Mouse (Mus musculus): Measurements from ENCODE around the gene Fbxo11.

The Fbxo11 gene

GRCm38 (mm10) chr17:88065031-88065800, at the start of gene Fbxo11:
Fbxo11 (minus strand) TSS chr17:88065291.
- DNase-seq (ENCODE audit: low spot score in 2 of 2): peak; percentile 36 to 70

DNA sequence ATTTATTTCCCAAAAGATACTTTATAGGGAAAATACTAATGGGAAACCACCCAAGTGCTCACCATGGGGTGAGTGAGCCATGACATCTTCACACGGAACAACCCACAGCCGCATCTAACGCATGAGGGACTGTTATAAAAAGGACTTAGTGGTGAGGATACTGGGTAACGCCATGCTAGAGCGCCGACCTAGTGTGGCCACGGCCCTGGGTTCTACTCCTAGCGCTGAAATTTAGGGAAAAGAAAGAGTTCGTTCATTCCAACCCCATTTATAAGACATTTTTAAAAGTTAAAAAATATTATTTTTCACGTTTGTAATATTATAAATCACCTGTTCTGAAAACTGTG, 48.8 kb upstream of the Fbxo11 start:
- no peak for DNase-seq (ENCODE audit: low spot score in 2 of 2)

DNA sequence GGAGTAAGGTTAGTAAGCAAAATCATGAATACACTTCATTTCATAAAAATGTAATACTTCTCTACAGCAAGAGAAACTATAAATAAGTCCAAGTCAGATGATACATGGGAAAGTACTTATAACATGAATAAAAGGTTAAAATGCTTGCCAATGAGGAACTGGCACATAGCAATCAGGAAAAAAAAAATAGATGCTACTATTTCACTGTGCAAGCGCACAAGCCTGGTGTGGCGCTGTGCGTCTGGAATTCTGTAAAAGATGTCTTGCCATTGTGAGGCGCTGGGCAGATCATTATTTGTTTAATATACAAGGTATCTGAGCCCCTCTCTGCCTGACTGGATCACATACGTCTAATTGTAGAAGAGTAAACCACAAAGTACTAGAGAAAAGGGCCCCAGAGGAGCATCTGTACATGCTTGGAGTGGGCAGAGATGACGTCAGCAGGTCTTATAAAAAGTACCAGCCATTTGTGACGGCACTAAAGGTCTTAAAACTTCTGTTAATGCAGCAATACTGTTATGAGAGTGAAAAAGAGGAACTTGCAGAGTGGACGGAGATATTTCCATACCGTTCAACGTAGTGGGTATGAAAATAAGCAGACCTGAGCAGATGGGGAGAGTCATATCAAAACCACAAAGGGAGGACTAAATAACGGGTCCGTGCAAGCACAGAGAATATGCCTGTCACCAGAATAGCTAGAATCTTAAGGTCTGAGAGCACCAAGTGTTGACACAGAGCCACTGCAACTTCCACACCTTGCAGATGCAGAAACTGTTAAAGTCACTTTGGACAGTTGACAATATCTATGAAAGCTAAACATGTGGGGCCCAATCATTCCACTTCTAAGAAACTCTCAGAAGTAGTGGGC, 48.2 kb upstream of the Fbxo11 start:
- DNase-seq (ENCODE audit: low spot score in 2 of 2): no peak

GRCm38 (mm10) chr17:88111865-88112645, 47.0 kb upstream of the Fbxo11 start:
- DNase-seq (ENCODE audit: low spot score in 2 of 2): no peak

DNA sequence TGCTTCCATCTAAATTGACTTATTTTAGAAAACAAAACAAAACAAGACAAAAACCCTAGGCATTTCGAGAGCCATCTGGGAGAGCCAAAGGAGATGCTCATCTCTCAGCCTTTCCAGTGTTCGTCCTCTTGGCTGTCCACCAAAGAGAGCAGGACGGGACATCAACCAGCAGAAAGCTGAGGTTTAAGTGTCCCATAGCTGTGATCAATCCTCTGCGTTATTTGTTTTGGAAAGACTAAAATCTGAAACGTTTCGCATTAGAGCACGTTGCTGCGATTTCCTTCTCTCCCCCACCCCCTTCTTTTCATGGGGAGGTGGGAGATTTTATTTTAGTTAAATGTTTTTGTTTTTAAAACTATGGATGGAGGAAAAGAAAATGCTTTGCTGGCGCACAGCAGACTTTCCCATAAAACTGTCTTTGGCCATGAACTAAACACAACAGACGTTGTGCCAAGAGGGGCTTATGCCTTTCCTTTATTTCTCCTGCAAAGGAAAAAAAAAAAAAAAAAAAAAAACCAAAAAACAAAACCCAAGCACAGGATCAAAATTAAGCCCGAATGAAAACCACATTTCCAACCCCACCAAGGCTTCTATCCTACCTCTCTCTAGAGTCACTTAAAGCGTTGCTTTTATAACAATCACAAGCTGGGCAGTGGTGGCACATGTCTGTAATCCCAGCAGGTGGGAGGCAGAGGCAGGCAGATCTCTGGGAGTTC, 46.1 kb upstream of the Fbxo11 start:
- no peak for DNase-seq (ENCODE audit: low spot score in 2 of 2)

- DNase-seq (ENCODE audit: low spot score in 2 of 2): no peak
Observed at GRCm38 (mm10) chr17:88107708-88108107, 42.6 kb upstream of the Fbxo11 start.

GRCm38 (mm10) chr17:88106365-88106764, 41.3 kb upstream of the Fbxo11 start:
- DNase-seq (ENCODE audit: low spot score in 2 of 2): no peak

DNA sequence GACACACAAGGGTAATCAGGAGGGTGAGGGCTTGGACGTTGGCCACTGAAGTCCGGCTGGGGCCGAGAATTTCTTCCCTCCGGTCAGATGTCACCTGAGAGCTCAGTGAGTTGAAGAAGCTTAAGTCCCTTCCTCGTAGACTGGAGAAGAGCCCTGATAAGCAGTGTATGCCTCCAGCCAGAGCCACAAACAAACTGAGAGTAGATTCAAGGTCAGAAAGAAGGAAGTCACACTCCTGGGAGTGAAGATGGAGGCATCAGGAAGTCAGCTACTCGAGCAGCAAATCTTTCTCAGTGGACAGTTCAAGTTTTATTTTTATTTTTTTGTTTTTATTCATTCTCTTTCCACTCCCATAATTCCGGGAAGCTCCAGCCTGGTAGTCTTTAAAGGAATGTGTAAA, 37.5 kb upstream of the Fbxo11 start:
- DNase-seq (ENCODE audit: low spot score in 2 of 2): no peak

DNA sequence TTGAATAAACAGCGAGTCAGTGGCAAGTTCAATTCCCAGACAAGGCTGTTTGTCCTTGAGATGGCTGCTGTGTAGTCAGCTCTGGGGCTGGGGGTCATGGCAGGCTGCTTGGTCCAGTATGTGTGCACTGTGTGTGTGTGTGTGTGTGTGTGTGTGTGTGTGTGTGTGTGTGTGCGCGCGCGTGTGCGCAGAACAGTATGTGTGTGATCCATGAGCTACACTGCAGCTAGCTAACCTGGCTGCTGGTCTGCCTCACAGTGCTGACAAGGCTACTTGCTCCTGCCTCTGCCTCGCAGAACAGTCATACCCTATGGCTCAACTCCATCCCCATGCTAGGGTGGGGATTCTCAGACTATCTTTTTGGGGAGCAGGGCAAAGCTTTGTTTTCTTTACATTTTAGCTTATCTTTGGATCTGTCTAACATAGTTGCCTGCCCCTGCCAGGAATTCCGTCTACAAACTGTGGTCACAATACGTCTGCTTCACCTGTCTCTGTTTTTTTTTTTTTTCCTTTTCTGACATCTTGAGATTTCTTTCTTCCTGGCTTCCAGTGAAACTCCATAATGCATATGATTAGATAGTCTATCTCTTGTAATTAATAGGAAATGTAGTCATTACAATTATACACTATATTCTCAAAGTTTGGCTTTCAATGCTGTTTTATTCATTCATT, 33.2 kb upstream of the Fbxo11 start:
- no peak for DNase-seq (ENCODE audit: low spot score in 2 of 2)

- DNase-seq (ENCODE audit: low spot score in 2 of 2): no peak
Observed at GRCm38 (mm10) chr17:88097543-88097942, 32.5 kb upstream of the Fbxo11 start.

DNA sequence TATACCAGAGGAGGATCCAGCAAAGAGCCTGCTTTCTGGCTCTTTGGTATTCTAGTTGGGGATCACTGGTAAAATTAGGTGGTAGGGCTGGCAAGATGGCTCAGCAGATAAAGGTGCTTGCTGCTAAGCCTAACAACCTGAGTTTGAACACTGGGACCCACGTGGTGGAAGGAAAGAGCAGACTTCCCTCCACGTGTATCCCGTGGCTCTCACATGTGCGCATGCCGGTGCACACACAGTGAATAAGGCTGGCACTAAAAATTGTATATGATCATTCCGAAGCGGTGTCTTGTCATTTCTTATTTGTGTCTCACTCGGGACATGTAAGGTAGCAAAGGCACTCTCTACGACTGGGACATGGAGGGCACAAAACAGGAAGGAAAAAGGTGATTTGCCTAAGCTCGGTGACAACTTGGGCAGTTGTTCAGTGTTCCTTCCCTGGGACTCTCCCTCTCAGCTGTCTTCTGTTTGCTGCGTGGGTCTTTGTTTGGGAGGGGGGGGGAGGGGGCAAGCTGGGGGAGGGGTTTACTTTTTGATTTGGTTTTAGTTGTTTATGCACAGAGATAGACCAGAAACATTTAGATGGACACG, 31.8 kb upstream of the Fbxo11 start:
- no peak for DNase-seq (ENCODE audit: low spot score in 2 of 2)

- DNase-seq (ENCODE audit: low spot score in 2 of 2): no peak
Observed at GRCm38 (mm10) chr17:88095517-88096198, 30.6 kb upstream of the Fbxo11 start.

DNA sequence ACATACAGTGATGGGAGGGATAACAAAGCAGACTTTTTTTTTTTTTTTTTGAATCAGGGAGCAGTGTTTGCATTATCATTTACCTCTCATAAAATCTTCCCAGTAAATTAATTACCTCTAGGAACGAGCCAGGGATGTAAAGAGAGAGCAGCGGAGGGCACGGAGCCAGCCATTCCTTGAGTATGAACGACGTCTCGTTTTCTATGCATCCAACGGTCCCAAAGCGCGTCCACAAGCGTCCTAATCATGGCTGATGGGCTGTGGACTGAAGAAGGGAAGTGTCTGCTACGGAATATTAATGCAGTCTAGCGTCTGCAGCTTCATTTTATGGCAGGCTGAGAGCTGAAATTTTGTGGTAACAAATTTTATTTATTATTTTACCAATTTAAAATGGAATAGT, 29.2 kb upstream of the Fbxo11 start:
- no peak for DNase-seq (ENCODE audit: low spot score in 2 of 2)

DNA sequence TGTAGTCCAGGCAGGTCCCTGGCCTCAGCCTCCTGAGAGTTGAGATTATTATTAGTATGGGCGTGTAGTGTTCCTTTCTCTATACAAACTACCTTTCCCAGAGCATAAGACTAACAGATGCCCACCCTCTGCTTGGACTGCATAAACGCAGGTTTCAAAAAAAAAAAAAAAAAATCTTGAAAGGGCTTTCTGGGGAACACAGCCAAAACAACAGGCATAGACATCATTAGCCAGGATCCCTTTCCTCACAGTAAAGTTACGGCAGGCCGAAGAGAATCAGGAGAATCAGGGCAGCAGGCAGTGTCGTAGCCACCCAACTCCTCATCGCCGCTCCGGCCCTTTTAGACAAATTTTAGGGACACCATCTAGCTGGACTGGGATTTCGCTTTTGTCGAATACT, 28.7 kb upstream of the Fbxo11 start:
- DNase-seq (ENCODE audit: low spot score in 2 of 2): no peak

GRCm38 (mm10) chr17:88085976-88086375, 20.9 kb upstream of the Fbxo11 start:
- no peak for DNase-seq (ENCODE audit: low spot score in 2 of 2)

DNA sequence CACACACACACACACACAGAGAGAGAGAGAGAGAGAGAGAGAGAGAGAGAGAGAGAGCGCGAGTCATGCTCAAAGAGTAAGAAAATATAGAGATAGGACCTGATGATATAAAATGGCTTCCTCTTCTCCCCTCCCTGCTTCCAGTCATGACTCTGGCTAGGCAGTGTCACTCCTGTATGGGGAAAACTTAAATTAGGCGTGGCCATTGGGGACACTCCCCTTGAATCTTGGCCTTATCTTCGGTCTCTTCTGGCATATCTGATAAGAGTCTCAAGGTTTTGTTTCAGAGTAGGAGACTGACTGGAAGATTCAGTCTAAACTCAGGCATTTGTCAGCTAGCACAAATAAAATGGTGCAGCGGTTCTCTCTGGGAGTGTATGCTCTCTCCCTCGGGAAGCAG, 16.4 kb upstream of the Fbxo11 start:
- no peak for DNase-seq (ENCODE audit: low spot score in 2 of 2)

GRCm38 (mm10) chr17:88079771-88080170, 14.7 kb upstream of the Fbxo11 start:
- no peak for DNase-seq (ENCODE audit: low spot score in 2 of 2)

GRCm38 (mm10) chr17:88072047-88072446, 7.0 kb upstream of the Fbxo11 start:
- DNase-seq (ENCODE audit: low spot score in 2 of 2): no peak

DNA sequence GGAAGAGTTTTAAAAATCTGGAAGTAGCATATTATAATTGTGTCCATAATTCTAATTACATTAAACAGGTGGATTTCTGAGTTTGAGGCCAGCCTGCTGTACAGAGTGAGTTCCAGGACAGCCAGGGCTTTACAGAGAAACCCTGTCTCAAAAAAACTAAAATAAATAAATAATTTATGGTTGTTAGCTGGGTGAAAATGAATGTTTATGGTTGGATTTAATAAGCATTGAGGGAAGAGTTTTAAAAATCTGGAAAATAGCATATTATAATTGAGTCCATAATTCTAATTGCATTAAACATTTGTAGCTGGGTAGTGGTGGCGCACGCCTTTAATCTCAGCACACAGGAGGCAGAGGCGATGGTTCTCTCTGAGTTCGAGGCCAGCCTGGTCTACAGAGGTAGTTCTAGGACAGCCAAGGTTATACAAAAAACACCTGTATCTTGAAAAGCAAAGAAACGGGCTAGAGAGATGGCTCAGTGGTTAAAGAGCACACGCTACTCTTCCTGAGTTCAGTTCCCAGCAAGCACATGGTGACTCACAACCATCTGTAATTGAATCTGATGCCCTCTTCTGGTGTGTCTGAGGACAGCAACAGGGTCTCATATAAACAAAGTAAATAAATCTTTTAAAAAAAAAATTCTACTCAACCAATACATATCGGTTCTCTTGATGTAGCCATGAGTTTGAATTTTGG, 3.1 kb upstream of the Fbxo11 start:
- DNase-seq (ENCODE audit: low spot score in 2 of 2): no peak
